Mouse (Mus musculus): ENCODE data around the gene 1700029I15Rik. TPM values are rescaled to one million over a fixed set of nuclear protein-coding genes. Genes with fewer than 3 reads are reported as not detected.
A peak's percentile ranks its signal among the peaks of the same experiment; 100 is the strongest.

Gene 1700029I15Rik
- total RNA-seq, 4 experiments from 2014 or later: 0.26 to 1.5 (median 0.86) TPM

GRCm38 (mm10) chr2:92425366-92425765 is 43.0 kb downstream of the 1700029I15Rik start:
- no peak for DNase-seq (ENCODE audit: low spot score)

GRCm38 (mm10) chr2:92426426-92426825 is 44.1 kb downstream of the 1700029I15Rik start:
- peak; percentile 76 for DNase-seq (ENCODE audit: low spot score)

DNA sequence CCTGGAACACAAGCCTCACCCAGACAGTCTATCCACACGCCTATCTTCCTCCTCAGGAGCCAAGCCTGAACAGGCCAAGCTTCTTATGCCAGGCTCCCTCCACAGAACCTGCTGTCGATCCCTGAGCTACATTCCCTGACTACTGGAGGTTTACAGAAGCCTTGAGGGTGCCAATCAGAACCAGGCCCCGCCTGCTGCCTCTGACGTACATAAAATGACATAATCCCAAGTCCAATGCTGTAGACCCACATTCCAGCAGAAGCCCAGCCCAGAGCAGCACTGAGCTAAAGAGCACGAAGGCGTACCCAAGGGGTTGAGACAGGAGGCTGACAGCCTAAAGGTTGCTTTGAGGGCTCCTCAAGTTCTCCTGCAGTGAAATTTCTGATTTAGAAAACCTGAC is 45.5 kb downstream of the 1700029I15Rik start:
- DNase-seq (ENCODE audit: low spot score): peak; percentile 83

GRCm38 (mm10) chr2:92430089-92430488 is 47.8 kb downstream of the 1700029I15Rik start:
- no peak for DNase-seq (ENCODE audit: low spot score)

GRCm38 (mm10) chr2:92430723-92431541 is 48.6 kb downstream of the 1700029I15Rik start:
- peak; percentile 65 for DNase-seq (ENCODE audit: low spot score)

GRCm38 (mm10) chr2:92431611-92432179 is 49.4 kb downstream of the 1700029I15Rik start:
- no peak for DNase-seq (ENCODE audit: low spot score)

DNA sequence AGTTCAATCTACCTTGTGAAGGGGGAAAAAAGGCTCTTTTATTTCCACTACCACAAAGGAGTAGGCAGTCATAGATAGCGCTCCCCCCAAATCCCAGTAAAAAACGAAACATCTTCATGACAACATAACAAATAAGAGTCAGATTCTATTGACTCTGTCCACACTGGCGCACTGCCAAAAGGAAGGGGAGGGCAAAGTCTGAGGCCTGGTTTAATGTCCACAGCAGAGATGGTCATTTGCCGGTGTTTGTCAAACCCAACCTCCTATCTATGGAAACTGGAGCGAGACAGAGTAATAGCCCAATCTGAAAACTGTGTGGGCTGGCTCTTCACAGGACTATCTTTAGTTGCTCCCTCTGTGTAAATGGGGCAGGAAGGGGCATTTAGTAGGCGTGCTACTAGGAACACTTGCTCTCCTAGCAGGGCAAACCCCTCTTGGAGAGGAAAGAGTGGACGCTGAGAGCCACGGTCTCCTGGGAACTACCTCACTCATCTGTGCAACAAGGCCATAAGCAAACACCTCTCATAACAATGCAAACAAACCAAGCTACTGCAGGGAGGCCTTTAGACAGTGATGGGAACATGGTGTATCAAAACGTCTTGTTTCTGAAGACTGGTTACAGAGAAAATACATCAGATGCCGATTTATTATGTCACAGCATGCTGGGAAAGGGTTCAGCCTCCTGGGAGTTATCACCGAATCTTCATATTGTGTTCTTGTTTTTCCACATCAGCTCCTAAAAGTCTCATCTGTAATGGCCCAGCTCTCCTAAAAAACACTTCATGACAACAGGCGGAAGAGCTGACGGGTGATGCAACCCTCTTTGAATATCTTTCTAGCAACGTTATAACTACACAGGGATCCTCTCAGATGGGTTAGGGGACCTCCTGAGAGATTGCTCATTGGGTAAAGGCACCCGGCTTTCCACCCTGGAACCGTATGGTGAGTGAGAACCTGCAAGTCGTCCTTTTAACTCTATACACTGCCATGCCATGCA is 50.3 kb downstream of the 1700029I15Rik start:
- DNase-seq (ENCODE audit: low spot score): no peak

- peak; percentile 98 for DNase-seq (ENCODE audit: low spot score)
These were observed 51.4 kb downstream of the 1700029I15Rik start, which contains the start of gene Cry2 for GRCm38 (mm10) chr2:92433578-92434374. Gene Cry2, minus strand, starts transcription at chr2:92434043.

DNA sequence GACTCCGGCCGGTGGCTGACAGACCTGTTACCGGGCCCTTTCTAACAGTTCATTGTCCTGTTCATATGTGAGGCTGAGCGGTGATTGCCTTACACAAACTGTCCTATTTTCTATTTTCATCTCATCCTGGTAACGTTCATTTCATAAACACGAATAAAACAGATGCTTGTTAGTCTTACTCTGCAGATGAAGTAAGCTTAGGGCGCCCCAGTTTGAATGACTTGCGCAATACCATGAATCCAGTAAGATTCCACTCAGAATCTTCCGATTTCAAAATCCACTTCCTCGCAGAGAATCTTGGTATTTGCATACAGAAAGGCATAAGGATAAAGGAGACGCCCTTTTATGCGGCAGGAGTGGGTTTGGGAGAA is 52.0 kb downstream of the 1700029I15Rik start:
- no peak for DNase-seq (ENCODE audit: low spot score)

DNA sequence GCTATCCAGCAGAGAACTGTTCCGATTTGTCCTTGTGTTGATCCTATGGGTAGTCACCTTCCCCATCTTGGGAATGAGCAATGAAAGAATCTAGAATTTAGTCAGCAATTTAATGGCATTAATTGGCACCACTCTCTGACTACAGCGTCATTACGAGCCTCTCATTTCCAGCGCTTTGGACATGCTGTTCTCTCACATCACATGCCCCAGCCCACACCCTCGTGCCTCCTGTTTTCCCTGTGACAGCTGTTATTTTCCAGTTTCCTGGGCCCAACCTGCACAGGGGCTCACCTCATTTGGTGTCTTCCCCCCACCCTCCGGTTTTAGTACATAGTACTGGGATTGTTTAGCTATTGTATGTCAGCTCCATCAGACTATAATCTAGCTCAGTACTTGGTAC is 52.7 kb downstream of the 1700029I15Rik start:
- no peak for DNase-seq (ENCODE audit: low spot score)

Small RNA genes lying within 50 kb of the gene (microRNA-seq; reads per million reads assigned to microRNA genes)
- gene Mir7000: not detected

Other genes starting within 250 kb of the 1700029I15Rik start
- 10 to 100 TPM; 22.2 to 28.5 (median 25.3) TPM for gene Pex16, start 7.9 kb upstream of the 1700029I15Rik start, total RNA-seq (2022)
- under 1 TPM in 1 of 4 experiments, not detected in 3; 0.75 TPM for gene Large2, start 7.7 kb upstream of the 1700029I15Rik start, total RNA-seq (2022)
- 1 to 10 TPM; 3.4 to 4.6 (median 3.9) TPM for gene Mapk8ip1, start 18.7 kb downstream of the 1700029I15Rik start, total RNA-seq (2022)
- gene Cry2, start 51.5 kb downstream of the 1700029I15Rik start, total RNA-seq (2022): 10 to 100 TPM; 22.6 to 35.6 (median 32.8) TPM
- gene Slc35c1, start 78.0 kb downstream of the 1700029I15Rik start, total RNA-seq (2022): 1 to 10 TPM; 5.5 to 6.8 (median 6.2) TPM
- 1 to 10 TPM; 1.6 to 2.1 (median 1.9) TPM for gene Chst1, start 217.2 kb downstream of the 1700029I15Rik start, total RNA-seq (2022)